Mouse (Mus musculus) spleen, adult 18-20 months (tissue): Measurements from ENCODE around the gene Nub1.

ENCODE experiments used
- DNase-seq, 2 experiments: peaks; one replicate each; pipeline ENCODE4 v3.0.0; 2022; ENCODE audit warnings: mixed read lengths in 2 of 2

The Nub1 gene

DNA sequence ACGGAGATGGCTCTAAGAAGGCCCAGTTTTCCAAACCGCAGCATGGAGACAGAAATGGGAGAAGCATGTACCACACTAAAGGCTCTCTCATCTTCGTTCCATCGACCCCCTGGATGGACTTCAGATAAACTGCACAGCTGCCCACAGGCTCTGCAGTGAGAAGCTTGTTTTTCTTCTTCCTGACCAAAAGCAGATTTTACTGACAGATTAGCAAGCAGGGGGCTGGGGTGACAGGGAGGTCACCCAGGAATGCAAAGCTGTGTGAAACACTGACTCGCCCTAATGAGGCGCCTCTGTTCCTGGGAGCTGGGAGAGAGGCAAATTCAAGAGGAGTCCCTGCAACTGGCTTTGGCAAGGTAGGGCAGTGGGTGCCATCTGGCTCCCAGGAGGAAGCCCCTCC lies 62.2 kb downstream of the Nub1 start:
- no peak for DNase-seq

DNA sequence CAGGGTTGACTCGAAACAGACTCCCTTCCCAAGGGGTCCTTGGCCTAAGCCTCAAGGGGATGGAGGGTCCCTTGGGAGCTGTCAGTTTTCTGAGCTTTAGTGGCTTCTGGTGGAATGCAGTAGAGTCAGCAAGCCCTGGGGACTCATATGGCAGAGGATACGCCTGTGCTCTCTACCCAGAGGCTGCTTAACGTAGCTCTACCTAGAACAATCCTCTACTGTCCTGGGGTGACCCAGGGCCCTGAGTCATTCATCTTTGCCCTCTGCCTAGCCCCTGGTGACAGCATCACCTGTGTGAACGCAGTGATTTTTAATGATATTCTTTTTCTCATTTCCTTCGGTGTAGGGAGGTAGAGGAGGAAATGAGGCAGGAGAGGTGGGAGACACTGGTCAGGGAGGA lies 64.4 kb downstream of the Nub1 start:
- DNase-seq, result no peak

DNA sequence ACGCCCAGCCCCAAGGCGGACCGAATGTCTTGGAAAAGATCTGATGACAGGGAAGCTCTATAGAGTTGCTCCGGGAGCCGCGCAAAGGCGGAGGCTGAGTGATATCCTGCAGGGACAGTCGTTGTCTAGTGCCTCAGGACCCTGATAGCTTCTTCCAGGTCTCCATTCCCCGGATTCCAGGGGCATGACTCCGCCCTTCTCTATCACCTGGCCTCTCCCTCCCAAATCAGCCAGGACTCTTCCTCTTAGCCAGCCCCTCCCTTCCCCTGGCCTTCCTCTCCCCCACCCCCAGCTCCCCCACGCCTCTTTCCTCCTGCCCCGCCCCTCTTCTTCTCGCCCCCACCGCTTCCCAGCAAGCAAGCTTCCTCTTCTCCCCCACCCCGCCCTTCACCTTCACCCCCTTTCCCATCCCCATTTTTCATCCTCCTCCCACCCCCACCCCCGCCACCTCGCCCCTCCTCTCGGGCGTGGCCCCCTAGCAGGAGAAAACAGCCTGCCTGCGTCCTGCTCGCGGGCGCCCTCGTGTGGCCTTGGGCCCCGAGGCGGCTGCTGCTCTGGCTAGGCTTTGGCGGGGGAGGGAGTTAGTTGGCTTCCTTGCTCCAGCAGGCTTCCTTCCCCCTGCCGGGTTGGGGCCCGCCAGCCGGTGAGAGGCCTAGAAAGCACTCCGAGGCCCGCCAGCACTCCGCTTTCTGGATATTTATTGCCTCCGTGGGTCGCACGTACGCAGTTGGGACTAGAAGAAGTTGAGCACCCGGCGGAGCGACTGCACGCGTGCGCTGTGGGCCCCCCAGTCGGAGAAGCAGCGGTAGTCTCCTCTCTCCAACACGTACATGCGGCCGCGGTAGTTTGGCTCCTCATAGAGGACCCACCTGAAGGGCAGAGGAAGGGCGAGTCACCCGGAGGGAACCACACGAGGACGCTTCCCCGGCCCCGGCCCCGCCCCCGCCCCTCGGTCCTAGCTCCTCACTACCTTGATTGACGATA lies 65.3 kb downstream of the Nub1 start:
- peak; percentile 75 to 84 for DNase-seq

DNA sequence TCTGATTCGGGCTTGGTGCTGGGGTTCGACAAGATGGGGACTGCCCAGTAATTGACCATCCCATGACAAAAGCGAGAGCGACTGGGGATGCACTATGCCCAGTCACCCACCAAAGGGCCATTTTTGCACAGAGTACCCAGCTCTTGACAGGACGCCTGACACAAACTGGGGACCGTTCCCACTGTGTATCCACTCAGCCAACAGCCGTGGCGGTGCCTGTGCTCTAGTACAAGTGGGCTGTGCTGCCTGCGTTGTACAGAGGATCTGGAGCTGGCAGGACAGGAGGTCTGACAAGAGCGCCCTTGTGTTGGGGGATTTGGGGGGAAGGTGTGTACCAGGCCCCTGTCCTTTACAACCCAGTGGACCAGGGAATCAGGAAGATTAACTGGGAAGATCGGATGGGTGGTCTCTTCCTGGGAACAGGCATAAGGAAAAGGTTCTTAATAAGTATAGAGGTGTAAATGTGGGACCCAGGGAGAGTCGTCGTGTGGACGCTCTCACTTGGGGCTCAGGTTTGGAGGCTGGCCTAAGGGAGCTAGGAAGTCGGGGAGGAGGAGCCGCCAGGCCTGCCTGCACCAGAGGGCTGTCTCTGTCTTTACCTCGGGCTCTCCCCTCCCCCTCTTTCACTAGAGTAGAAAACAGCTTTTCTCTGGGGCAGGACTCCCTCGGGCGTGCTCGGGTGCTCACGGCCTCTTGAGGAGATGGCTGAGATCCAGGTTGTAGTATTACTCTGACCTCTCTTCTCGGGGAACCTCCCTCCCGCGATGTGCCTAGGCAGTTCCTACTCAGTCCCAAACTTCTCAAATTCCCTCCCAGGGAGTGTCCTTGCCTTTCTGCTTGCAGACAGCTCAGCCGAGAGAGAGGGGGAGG lies 66.2 kb downstream of the Nub1 start:
- DNase-seq, result peak; percentile 28 to 36

DNA sequence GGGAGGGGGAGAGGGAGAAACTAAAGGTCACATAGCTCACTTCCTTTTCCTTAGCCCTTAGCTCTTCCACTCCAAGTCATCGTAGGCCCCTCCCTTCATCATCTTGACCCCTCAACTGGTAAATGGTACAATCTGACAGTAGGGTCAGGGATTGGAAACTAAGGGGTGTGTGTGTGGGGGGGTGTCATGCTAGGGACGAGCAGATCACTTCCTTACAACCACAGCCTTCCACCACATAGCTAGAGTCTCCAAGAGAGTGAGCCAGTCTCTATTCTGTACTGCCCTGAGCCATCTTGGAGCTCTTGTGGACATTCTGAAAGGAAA lies 66.8 kb downstream of the Nub1 start:
- no peak for DNase-seq

DNA sequence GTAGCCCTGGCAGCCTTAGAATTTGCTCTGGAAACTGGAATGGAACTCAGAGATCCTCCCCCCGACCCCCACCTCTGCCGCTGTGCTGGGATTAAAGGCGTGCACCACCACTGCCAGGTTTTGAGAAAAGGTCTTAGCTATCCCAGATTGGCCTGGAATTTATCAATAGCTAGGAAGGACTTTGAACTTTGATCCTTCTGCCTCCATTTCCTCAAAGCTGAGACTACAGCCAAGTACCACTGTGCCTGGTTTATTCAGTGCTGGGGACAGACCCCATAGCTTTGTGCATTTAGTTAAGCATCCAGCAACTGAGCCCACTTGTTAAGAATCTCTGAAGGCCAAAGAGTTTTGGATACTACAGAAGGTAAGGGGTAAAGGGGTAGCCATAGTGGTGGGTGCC lies 71.6 kb downstream of the Nub1 start:
- DNase-seq, result no peak

DNA sequence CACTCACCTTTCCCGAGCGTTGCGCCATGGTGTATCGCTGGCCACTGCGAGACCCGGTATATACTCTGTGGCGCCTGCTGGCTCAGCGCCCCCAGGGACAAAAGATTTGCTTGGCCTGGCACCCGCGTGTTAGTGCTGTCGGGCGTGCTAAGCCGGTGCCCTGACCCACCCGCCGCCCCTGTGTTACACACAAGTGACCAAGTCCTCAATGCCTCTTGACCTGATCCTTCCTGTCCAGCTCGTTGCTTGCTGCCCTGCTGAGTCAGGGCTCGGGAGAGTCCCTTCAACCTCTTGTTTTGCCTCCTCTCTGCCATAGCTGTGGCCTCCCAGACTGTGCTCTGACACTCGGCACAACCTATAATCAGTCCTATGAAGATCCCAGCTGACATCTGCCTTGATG lies 72.5 kb downstream of the Nub1 start, which contains the start of gene Crygn:
TSS of gene Crygn (minus strand) at position 193 of the 400 bp plus-strand sequence.
- no peak for DNase-seq
